Mouse (Mus musculus) MEL (cell line): ENCODE measurements around the gene Hist4h4. TPM values are rescaled to one million over a fixed set of nuclear protein-coding genes. Genes with fewer than 3 reads are reported as not detected.

Experiments used
- DNase-seq: peaks from one replicate; pipeline ENCODE4 v3.0.0; 2011; ENCODE audit warnings: low read depth, low spot score
- H3K27ac ChIP-seq: 2 replicates; pipeline ENCODE4 v1.5.1; 2012; ENCODE audit warnings: low read depth, mild to moderate bottlenecking, control low read depth, low read length, moderate library complexity; ENCODE audit not compliant: control insufficient read depth
- H3K27me3 ChIP-seq, 2 experiments: fragments of 150-350 bp in 1 of 2; sonication (generic) in 1 of 2; 2 replicates each; pipeline ENCODE4 v1.6.1; 2012; ENCODE audit warnings: low read length in 2 of 2, mild to moderate bottlenecking in 2 of 2, improper control_type of control experiment in 1 of 2, moderate library complexity in 1 of 2; ENCODE audit not compliant: insufficient read depth in 2 of 2, control insufficient read depth in 1 of 2
- H3K36me3 ChIP-seq, 2 experiments: 2 replicates each; pipeline ENCODE4 v1.6.1; 2012 to 2014; ENCODE audit warnings: low read length in 2 of 2, improper control_type of control experiment in 1 of 2, inconsistent platforms in 1 of 2, mild to moderate bottlenecking in 1 of 2; ENCODE audit not compliant: insufficient read depth in 2 of 2, control insufficient read depth in 1 of 2
- H3K4me1 ChIP-seq, 2 experiments: fragments of 150-350 bp in 1 of 2; sonication (generic) in 1 of 2; 2 replicates each; pipeline ENCODE4 v1.6.1; 2012; ENCODE audit warnings: low read length in 2 of 2, improper control_type of control experiment in 1 of 2, mild to moderate bottlenecking in 1 of 2; ENCODE audit not compliant: insufficient read depth in 2 of 2, control insufficient read depth in 1 of 2
- H3K4me3 ChIP-seq, 2 experiments: fragments of 150-350 bp in 1 of 2; sonication (generic) in 1 of 2; 2 replicates each; pipeline ENCODE4 v1.5.1; 2012; ENCODE audit warnings: low read depth in 2 of 2, low read length in 2 of 2, mild to moderate bottlenecking in 2 of 2, moderate library complexity in 2 of 2, control low read depth in 1 of 2, improper control_type of control experiment in 1 of 2; ENCODE audit not compliant: control insufficient read depth in 1 of 2, insufficient read depth in 1 of 2
- H3K79me2 ChIP-seq: 2 replicates; pipeline ENCODE4 v1.6.1; 2012; ENCODE audit warnings: mild to moderate bottlenecking, low read length, moderate library complexity; ENCODE audit not compliant: control insufficient read depth, poor library complexity, insufficient read depth
- H3K9ac ChIP-seq: 2 replicates; pipeline ENCODE4 v1.6.1; 2012; ENCODE audit warnings: low read depth, mild to moderate bottlenecking, control low read depth, low read length, moderate library complexity; ENCODE audit not compliant: control insufficient read depth, poor library complexity, severe bottlenecking
- H3K9me3 ChIP-seq: fragments of 150-350 bp; sonication (generic); replicated peaks from 2 replicates; pipeline ENCODE4 v1.6.1; 2012; ENCODE audit warnings: mild to moderate bottlenecking, low read length, improper control_type of control experiment, moderate library complexity; ENCODE audit not compliant: insufficient read depth
- BHLHE40 ChIP-seq: IDR thresholded peaks from 2 replicates; pipeline ENCODE4 v1.6.1; 2012; ENCODE audit warnings: low read depth, mild to moderate bottlenecking, inconsistent platforms, low read length, improper control_type of control experiment, borderline replicate concordance
- CHD1 ChIP-seq: IDR thresholded peaks from 2 replicates; pipeline ENCODE4 v1.6.1; 2012; ENCODE audit warnings: low read depth, mild to moderate bottlenecking, inconsistent platforms, low read length, improper control_type of control experiment
- CHD2 ChIP-seq: IDR thresholded peaks from 2 replicates; pipeline ENCODE4 v1.6.1; 2011; ENCODE audit warnings: low read length, improper control_type of control experiment
- ELF1 ChIP-seq: IDR thresholded peaks from 2 replicates; pipeline ENCODE4 v1.6.1; 2014; ENCODE audit warnings: low read depth, mild to moderate bottlenecking, inconsistent platforms, low read length, improper control_type of control experiment, moderate library complexity
- ETS1 ChIP-seq: IDR thresholded peaks from 2 replicates; pipeline ENCODE4 v1.6.1; 2012; ENCODE audit warnings: low read depth, mild to moderate bottlenecking, inconsistent platforms, low read length, improper control_type of control experiment, moderate library complexity
- GATA1 ChIP-seq: IDR thresholded peaks from 2 replicates; pipeline ENCODE4 v1.6.1; 2011; ENCODE audit warnings: low read depth, low read length, improper control_type of control experiment
- KAT2A ChIP-seq: conservative IDR thresholded peaks from 2 replicates; pipeline ENCODE4 v1.6.1; 2012; ENCODE audit warnings: low read depth, low read length, improper control_type of control experiment, inconsistent platforms
- MAZ ChIP-seq: IDR thresholded peaks from 2 replicates; pipeline ENCODE4 v1.6.1; 2012; ENCODE audit warnings: low read depth, mild to moderate bottlenecking, inconsistent platforms, low read length, improper control_type of control experiment
- MYC ChIP-seq: IDR thresholded peaks from 2 replicates; pipeline ENCODE4 v1.6.1; 2011; ENCODE audit warnings: low read depth, mild to moderate bottlenecking, low read length, improper control_type of control experiment, moderate library complexity
- POLR2A ChIP-seq, 2 experiments: IDR thresholded peaks; 2 replicates each; pipeline ENCODE4 v1.6.1; 2011 to 2012; ENCODE audit warnings: low read length in 2 of 2, mild to moderate bottlenecking in 2 of 2, control low read depth in 1 of 2, improper control_type of control experiment in 1 of 2, low read depth in 1 of 2, moderate library complexity in 1 of 2; ENCODE audit not compliant: control insufficient read depth in 1 of 2, insufficient read depth in 1 of 2, poor library complexity in 1 of 2
- POLR2AphosphoS2 ChIP-seq: IDR thresholded peaks from 2 replicates; pipeline ENCODE4 v1.6.1; 2011; ENCODE audit warnings: low read length, improper control_type of control experiment
- POLR2AphosphoS5 ChIP-seq: IDR thresholded peaks from 2 replicates; pipeline ENCODE4 v1.6.1; 2012; ENCODE audit warnings: low read depth, borderline replicate concordance, mild to moderate bottlenecking, inconsistent platforms, low read length, moderate library complexity, mixed read lengths
- RAD21 ChIP-seq: IDR thresholded peaks from 2 replicates; pipeline ENCODE4 v1.6.1; 2011; ENCODE audit warnings: mild to moderate bottlenecking, low read depth, low read length, improper control_type of control experiment
- RCOR1 ChIP-seq: IDR thresholded peaks from 2 replicates; pipeline ENCODE4 v1.6.1; 2012; ENCODE audit warnings: low read depth, mild to moderate bottlenecking, inconsistent platforms, low read length, improper control_type of control experiment
- SIN3A ChIP-seq: IDR thresholded peaks from 2 replicates; pipeline ENCODE4 v1.6.1; 2012; ENCODE audit warnings: low read length, improper control_type of control experiment, inconsistent platforms
- SMC3 ChIP-seq: IDR thresholded peaks from 2 replicates; pipeline ENCODE4 v1.6.1; 2011; ENCODE audit warnings: low read depth, low read length, improper control_type of control experiment
- TBP ChIP-seq: IDR thresholded peaks from 2 replicates; pipeline ENCODE4 v1.8.0; 2011; ENCODE audit warnings: low read depth, low read length, improper control_type of control experiment
- TCF12 ChIP-seq: IDR thresholded peaks from 2 replicates; pipeline ENCODE4 v1.6.1; 2014; ENCODE audit warnings: low read depth, mild to moderate bottlenecking, inconsistent platforms, low read length, improper control_type of control experiment, moderate library complexity
- UBTF ChIP-seq: IDR thresholded peaks from 2 replicates; pipeline ENCODE4 v1.6.1; 2012; ENCODE audit warnings: low read depth, mild to moderate bottlenecking, inconsistent platforms, low read length, improper control_type of control experiment, moderate library complexity, borderline replicate concordance; ENCODE audit not compliant: insufficient read depth
- USF1 ChIP-seq: IDR thresholded peaks from 2 replicates; pipeline ENCODE4 v1.6.1; 2014; ENCODE audit warnings: low read depth, mild to moderate bottlenecking, inconsistent platforms, low read length, improper control_type of control experiment, moderate library complexity
- USF2 ChIP-seq, 2 experiments: IDR thresholded peaks; 2 replicates each; pipeline ENCODE4 v1.6.1; 2011 to 2012; ENCODE audit warnings: improper control_type of control experiment in 2 of 2, low read length in 2 of 2, borderline replicate concordance in 1 of 2, inconsistent platforms in 1 of 2, low read depth in 1 of 2, mild to moderate bottlenecking in 1 of 2; ENCODE audit not compliant: insufficient read depth in 1 of 2
- ZC3H11A ChIP-seq: IDR thresholded peaks from 2 replicates; pipeline ENCODE4 v1.6.1; 2012; ENCODE audit warnings: low read depth, mild to moderate bottlenecking, inconsistent platforms, low read length, improper control_type of control experiment
- polyA plus RNA-seq, 2 experiments: library from polyadenylated mRNA; stranded (reverse) in 1 of 2; unstranded in 1 of 2; fragments of >175 nt in 1 of 2; fragments of >200 nt in 1 of 2; gene quantifications; 2 replicates each; pipeline versions ENCODE4 v1.2.1 to v1.2.4; 2012; ENCODE audit warnings: low replicate concordance in 2 of 2, low read depth in 1 of 2; ENCODE audit not compliant: insufficient read length in 2 of 2, insufficient read depth in 1 of 2, missing spikeins in 1 of 2
- total RNA-seq: library from RNA; depleted of rRNA; stranded (reverse); fragments of 300-350 nt; gene quantifications from 2 replicates; pipeline ENCODE4 v1.2.3, GENCODE M21; 2012

The Hist4h4 gene
- total and polyA plus RNA-seq, 3 experiments: 1.1 to 306 TPM; not detected in 1

- no peaks in the 10 kb centered on the region for H3K27me3 ChIP-seq
- H3K4me3 ChIP-seq: peak overlapping the region; percentile 61 to 74
- H3K4me1 ChIP-seq: peaks cover 0 to 16% of the 10 kb centered on the region in 2 experiments; a peak in 3 of 4 replicates
- TF ChIP-seq RAD21 (no peak), POLR2A (IDR thresholded peaks at IDR 0.05; ENCODE audit: control insufficient read depth in 1 of 2, insufficient read depth in 1 of 2, low read depth in 1 of 2, low read length in 2 of 2, poor library complexity in 1 of 2) (no peak), CHD2 (no peak), POLR2AphosphoS5 (no peak), KAT2A (no peak), TBP (no peak), BHLHE40 (no peak), CHD1 (no peak), TCF12 (no peak), SMC3 (no peak), RCOR1 (no peak), USF2 (IDR thresholded peaks at IDR 0.05; ENCODE audit: borderline replicate concordance in 1 of 2, insufficient read depth in 1 of 2, low read depth in 1 of 2, low read length in 2 of 2) (no peak), MAZ (no peak), MYC (no peak), ELF1 (no peak), POLR2AphosphoS2 (no peak), SIN3A (no peak), ETS1 (no peak), USF1 (no peak)
- peak; percentile 35 for DNase-seq
- peak overlapping the region; percentile 77 for H3K27ac ChIP-seq
- peaks cover 8 to 17% of the 10 kb centered on the region in 2 experiments for H3K36me3 ChIP-seq
- H3K9me3 ChIP-seq: no peaks in the 10 kb centered on the region
- peak overlapping the region; percentile 94 for H3K9ac ChIP-seq
- peaks cover 24% of the 10 kb centered on the region for H3K79me2 ChIP-seq
Measured at GRCm38 (mm10) chr6:136809673-136810072, 5.5 kb upstream of the Hist4h4 start.

- DNase-seq: peak; percentile 92
- peaks cover 7 to 17% of the 10 kb centered on the region in 2 experiments for H3K36me3 ChIP-seq
- H3K27me3 ChIP-seq: no peaks in the 10 kb centered on the region
- H3K79me2 ChIP-seq: peaks cover 24% of the 10 kb centered on the region
- peak; percentile 70 for TF ChIP-seq TBP
- no peak for TF ChIP-seq CHD2
- TF ChIP-seq UBTF: no peak
- no peak for TF ChIP-seq GATA1
- no peak for TF ChIP-seq ZC3H11A
- TF ChIP-seq POLR2A (IDR thresholded peaks at IDR 0.05; ENCODE audit: control insufficient read depth in 1 of 2, insufficient read depth in 1 of 2, low read depth in 1 of 2, low read length in 2 of 2, poor library complexity in 1 of 2): peak in 1 of 2 experiments; percentile 38; a peak in 1 of 4 replicates
- H3K4me1 ChIP-seq: peaks cover 0 to 16% of the 10 kb centered on the region in 2 experiments; a peak in 3 of 4 replicates
- H3K9ac ChIP-seq: peak overlapping the region; percentile 94
- H3K4me3 ChIP-seq: peak overlapping the region; percentile 61 to 74
- peak overlapping the region; percentile 77 for H3K27ac ChIP-seq
- H3K9me3 ChIP-seq: no peaks in the 10 kb centered on the region
Measured at GRCm38 (mm10) chr6:136809077-136809476, 4.9 kb upstream of the Hist4h4 start.
